9 mouse cellular contexts compared by ENCODE assay signal in genomic region chr14:51007914-51008713, GRCm38 (mm10). TPM values are rescaled to one million over a fixed set of nuclear protein-coding genes. Genes with fewer than 3 reads are reported as not detected.
DNase-seq lines count a peak whose midpoint lies in the region; TF ChIP-seq lines count a peak whose summit lies in the region.
"Had no signal": no experiment of that assay in that cellular context is flagged by ENCODE, and none has a peak within 500 bp of the region (broad histone marks: within the 10 kb centered on the region; RNA-seq: fewer than 3 reads in every experiment).

No protein-coding gene starts in this region.

- no peak for TF ChIP-seq CTCF in left cerebral cortex, adult 2 months (IDR thresholded peaks at IDR 0.05)

- DNase-seq in ovary, adult 18-20 months (ENCODE audit: low spot score), result peak; percentile 30
- no peak for DNase-seq in ovary, postnatal 10 days (ENCODE audit: low spot score)
- peak; percentile 31 to 55 for DNase-seq in frontal cortex, postnatal 36 days (ENCODE audit: low spot score in 2 of 2)
- DNase-seq in heart, postnatal 4 days, result peak; percentile 74
- peak; percentile 12 to 18 for DNase-seq in left cerebral cortex, adult 2 months (ENCODE audit: extremely low spot score in 1 of 2, low spot score in 2 of 2)
- peak; percentile 22 for DNase-seq in ovary, postnatal 36 days (ENCODE audit: low spot score)
- DNase-seq in cerebellum, adult 11-12 months, result no peak
- DNase-seq in thymus, postnatal 0 days (ENCODE audit: low spot score), result no peak

- H3K27ac ChIP-seq in left cerebral cortex, adult 2 months, result peak overlapping the region; percentile 60
- H3K27ac ChIP-seq: liver, embryonic 14.5 days had no signal

- H3K4me3 ChIP-seq in left cerebral cortex, adult 2 months, result no peak overlapping the region

- intact Hi-C loops in left cerebral cortex, adult 2 months (cut with DNase I), result no loop called here

RNA-seq across cellular contexts. Expression of gene Rnase10, which starts 0.6 kb away (rescaled TPM):
- total RNA-seq in heart, postnatal 4 days (2021), result under 1 TPM in 1 of 2 experiments, not detected in 1; 0.17 TPM
- total RNA-seq in left cerebral cortex, adult 2 months (2021), result not detected
- 0.22 TPM in 1 of 2 replicates, not detected in the other for polyA plus RNA-seq in thymus, postnatal 0 days (2015; fragmentation: Nextera tagmentation; extraction: Ambion mirVana)
- polyA plus RNA-seq: liver, embryonic 14.5 days had no signal

RNA-seq across cellular contexts. Expression of gene Rnase9, which starts 33.6 kb away (rescaled TPM):
- total RNA-seq in heart, postnatal 4 days (2021), result not detected
- total RNA-seq in left cerebral cortex, adult 2 months (2021), result not detected
- not detected in 2 replicates for polyA plus RNA-seq in thymus, postnatal 0 days (2015; fragmentation: Nextera tagmentation; extraction: Ambion mirVana)
- polyA plus RNA-seq: liver, embryonic 14.5 days had no signal

RNA-seq across cellular contexts. Expression of gene Rnase11, which starts 41.8 kb away (rescaled TPM):
- total RNA-seq in heart, postnatal 4 days (2021), result not detected
- not detected for total RNA-seq in left cerebral cortex, adult 2 months (2021)
- polyA plus RNA-seq in thymus, postnatal 0 days (2015; fragmentation: Nextera tagmentation; extraction: Ambion mirVana), result not detected in 2 replicates
- polyA plus RNA-seq: liver, embryonic 14.5 days had no signal

RNA-seq across cellular contexts. Expression of gene Rnase12, which starts 49.3 kb away (rescaled TPM):
- not detected for total RNA-seq in heart, postnatal 4 days (2021)
- not detected for total RNA-seq in left cerebral cortex, adult 2 months (2021)
- polyA plus RNA-seq in thymus, postnatal 0 days (2015; fragmentation: Nextera tagmentation; extraction: Ambion mirVana), result 0.33 and 0.36 TPM in 2 replicates

RNA-seq across cellular contexts. Expression of gene Pnp2, which starts 52.3 kb away (rescaled TPM):
- total RNA-seq in heart, postnatal 4 days (2021), result 1 to 10 TPM in 1 of 2 experiments, under 1 TPM in 1; 0.81 to 1.2 TPM
- total RNA-seq in left cerebral cortex, adult 2 months (2021), result under 1 TPM; 0.81 to 0.84 TPM
- polyA plus RNA-seq in thymus, postnatal 0 days (2015; fragmentation: Nextera tagmentation; extraction: Ambion mirVana), result 0.69 and 1.1 TPM in 2 replicates

Comparison
In these comparisons a context has a peak if more than half of its experiments do, and no peak if none do; other contexts are left out.
1. DNase-seq: peak in ovary, adult 18-20 months (single experiment), frontal cortex, postnatal 36 days (2 of 2), heart, postnatal 4 days (single experiment), left cerebral cortex, adult 2 months (2 of 2) and ovary, postnatal 36 days (single experiment); none in ovary, postnatal 10 days (single experiment), cerebellum, adult 11-12 months (single experiment) and thymus, postnatal 0 days (single experiment).